Mouse (Mus musculus): ENCODE measurements around the gene Fam169a.

GRCm38 (mm10) chr13:97176731-97177130, 109.6 kb downstream of the Fam169a start:
- TF ChIP-seq POLR2A (IDR thresholded peaks at IDR 0.05; ENCODE audit: insufficient read depth, low read depth, low read length): no peak
- no peak for TF ChIP-seq CTCF (IDR thresholded peaks at IDR 0.05; ENCODE audit: insufficient read depth, low read depth, low read length)
